Mouse (Mus musculus) spleen, adult 10 weeks (tissue): ENCODE measurements around the gene Aif1. TPM values are rescaled to one million over a fixed set of nuclear protein-coding genes. Genes with fewer than 3 reads are reported as not detected.

Source experiments
- polyA plus RNA-seq: library from polyadenylated mRNA; stranded (reverse); fragments of 350-450 nt; fragmentation: Illumina TruSeq; extraction: RNeasy Lipid Tissue Mini Kit (QIAGEN cat#74804); gene quantifications from one replicate; pipeline ENCODE4 v1.2.3, GENCODE M21; 2015; ENCODE audit warnings: low replicate concordance; ENCODE audit not compliant: insufficient read depth

Aif1 gene
- polyA plus RNA-seq = 157 TPM

GRCm38 (mm10) chr17:35175968-35176367 lies at the start of gene Aif1:
Aif1 (minus strand) TSS chr17:35176068.

DNA sequence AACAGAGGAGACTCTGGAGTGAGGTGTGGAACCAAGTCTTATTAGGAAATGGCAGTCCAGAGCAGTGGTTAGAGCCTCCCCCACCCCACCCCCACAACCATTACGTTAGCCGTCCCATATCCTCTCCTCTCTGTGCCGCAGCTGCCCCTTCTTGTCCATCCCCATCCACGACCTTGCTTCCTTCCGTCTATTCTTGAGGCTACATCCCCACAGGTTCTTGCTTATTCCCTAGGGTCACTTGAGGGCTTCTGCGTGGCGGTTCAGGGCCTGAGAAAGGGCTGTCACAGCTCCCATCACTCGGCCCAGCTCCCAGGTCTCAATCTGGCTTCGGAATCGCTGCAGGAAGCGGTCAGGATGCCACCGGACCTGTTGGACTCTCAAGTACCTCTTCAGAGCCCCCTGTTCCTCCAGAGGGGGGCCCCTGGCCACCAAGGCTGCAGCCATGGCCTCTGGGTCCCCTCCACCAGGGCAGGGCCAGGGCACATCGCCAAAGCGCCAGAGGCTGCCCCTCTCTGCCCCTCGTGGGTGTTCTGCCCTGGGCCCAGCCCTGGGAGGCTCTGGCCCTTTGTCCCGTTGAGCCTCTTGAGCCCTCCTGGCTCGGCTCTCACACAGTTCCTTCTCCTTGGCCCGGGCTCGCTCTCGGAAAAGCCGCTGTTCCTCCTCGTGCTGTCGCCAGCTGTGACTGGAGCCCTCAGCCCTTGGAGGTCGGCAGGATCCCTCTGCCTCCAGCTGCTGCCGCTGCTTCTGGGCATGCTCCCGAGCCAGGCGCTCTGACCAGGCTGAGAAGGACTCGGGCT lies 44.5 kb upstream of the Aif1 start, which contains the start of gene Gm16181:
Gm16181 (plus strand) TSS at position 679 of the 797 bp plus-strand sequence.

DNA sequence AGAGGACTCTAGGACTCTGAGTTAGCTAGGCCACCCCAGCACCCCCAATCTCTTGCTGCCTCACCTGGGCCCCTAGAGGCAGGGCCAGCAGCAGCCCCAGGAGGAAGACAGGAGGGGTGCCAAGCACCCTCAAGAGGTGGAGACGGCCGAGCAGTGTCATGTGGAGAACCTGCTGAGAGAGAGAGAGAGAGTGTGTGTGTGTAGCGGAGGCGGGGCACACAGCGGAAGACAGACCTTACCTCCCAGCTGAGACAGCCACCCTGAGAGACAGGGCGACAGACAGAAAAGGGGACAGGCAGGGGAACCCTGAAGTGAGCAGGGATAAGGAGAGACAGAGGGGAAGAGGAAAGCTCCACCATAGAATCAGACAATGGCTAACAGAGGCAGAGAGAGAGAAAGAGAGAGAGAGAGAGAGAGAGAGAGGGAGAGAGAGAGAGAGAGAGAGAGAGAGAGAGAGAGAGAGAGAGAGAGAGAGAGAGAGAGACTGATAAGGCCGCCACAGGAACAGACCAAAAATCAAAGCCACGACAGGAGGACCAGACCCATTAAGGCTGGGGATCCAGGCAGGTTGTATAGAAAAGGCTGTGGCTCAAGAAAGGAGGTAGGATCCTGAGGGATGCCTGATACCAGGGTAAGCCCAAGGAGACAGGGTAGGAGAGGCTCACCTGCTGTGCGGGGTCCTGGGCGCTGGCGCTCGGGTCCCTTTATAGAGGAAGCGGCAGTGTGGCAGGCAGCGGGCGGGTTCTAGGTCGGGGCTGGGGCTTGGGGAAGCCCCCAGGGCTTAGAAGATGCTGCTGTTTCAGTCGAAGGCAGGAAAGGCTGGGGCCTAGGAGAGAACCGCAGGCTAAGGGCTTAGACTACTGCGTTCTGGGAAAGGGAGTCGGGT lies 28.9 kb upstream of the Aif1 start, which contains the start of gene Lta:
Lta (minus strand) TSS at position 858 of the 886 bp plus-strand sequence.

DNA sequence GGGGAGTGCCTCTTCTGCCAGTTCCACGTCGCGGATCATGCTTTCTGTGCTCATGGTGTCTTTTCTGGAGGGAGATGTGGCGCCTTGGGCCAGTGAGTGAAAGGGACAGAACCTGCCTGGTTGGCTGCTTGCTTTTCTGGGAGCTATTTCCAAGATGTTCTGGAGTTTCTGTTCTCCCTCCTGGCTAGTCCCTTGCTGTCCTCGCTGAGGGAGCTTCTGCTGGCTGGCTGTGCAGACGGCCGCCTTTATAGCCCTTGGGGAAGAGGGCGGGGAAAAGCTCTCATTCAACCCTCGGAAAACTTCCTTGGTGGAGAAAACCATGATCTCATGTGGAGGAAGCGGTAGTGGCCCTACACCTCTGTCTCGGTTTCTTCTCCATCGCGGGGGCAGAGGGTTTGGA lies 25.9 kb upstream of the Aif1 start, which contains the start of gene Tnf:
Tnf (minus strand) TSS at position 221 of the 400 bp plus-strand sequence.

DNA sequence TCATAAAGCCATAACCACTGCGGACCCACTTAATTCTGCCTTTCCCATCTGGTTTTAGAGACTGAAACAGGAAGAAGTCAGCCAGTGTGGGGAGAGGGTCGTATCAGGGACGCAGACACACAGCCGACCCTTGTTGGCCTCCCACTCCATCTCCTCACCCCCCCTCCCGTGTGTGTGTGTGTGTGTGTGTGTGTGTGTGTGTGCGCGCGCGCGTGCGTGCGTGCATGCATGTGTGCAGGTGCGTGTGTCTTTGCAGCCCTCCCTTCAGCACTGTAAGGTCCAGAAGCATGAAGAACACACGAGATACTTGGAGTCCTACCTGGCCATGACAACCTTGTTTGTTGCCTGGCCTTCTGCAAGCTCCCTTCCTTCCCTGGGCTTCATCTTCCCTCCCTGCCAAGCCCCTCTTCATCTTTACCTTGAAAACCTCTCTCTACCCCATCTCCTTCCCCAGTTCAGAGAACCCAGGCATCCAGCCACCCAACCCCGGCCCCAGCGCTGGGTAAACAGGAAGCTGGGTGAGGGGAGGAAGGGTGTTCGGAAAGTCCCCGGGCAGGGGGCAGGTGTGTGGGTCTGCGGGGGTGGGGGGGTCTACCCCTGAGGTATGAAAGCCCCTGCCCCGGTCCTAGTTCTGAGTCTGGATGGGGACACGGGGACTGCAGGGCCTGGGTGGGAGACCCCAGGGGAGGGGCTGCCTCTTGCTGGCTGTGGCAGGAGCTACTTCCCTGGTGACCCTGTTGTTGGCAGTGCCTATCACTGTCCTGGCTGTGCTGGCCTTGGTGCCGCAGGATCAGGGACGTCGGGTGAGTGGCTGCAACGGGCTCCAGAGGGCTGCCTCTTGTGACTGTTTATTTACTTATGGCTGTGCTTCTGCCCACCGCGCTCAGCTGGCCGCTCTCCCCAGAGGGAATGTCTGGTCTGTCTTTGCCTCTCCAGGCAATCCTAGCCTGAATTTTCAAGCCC lies 18.3 kb upstream of the Aif1 start, which contains the start of gene Ltb:
Ltb (plus strand) TSS at position 559 of the 963 bp plus-strand sequence.

GRCm38 (mm10) chr17:35187959-35188610 lies 12.2 kb upstream of the Aif1 start, which contains the start of gene Lst1:
Lst1 (minus strand) TSS chr17:35188439.

DNA sequence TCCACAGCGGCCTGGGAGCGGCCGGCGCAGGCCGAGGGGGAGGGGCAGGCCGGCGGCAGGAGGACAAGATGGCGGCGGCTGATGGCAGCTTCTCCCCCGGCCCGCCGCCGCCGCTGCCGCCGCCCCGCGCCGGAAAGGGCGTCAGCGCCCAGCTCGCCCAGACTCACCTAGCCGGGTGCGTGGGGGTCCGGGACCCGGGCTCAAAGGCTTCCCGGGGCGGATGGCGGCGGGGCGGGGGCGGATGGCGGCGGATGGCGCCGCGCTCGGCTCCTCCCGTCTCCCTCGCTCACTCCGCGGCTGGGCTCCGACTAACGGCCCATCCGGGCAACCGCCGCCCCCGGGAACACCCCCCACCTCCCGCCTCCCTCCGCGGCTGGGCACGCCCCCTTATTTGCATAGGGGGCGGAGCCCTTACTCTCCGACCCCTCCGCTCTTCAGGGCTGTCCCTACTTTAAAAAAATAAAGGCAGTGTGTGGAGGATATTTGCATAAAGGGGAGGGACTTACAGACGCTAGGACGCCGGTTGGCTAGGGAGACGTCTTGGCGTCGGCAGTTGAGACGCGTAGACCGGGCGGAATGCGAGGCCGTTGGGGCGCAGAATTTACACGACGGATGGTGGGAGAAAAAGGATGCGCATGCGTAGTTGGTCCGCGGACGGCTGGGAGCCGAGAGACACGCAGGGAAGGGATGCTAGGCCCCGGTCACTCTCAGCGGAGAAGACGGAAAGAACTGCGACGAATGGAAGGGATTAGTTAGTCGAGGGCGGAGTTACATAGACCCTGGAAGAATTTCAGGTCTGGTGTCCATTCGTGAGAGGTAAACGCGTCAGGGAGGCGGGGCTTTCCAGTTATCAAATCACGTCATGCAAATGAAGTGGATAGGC lies 11.1 kb downstream of the Aif1 start, which contains the start of gene Prrc2a:
Prrc2a (minus strand) TSS at position 330 of the 883 bp plus-strand sequence.

DNA sequence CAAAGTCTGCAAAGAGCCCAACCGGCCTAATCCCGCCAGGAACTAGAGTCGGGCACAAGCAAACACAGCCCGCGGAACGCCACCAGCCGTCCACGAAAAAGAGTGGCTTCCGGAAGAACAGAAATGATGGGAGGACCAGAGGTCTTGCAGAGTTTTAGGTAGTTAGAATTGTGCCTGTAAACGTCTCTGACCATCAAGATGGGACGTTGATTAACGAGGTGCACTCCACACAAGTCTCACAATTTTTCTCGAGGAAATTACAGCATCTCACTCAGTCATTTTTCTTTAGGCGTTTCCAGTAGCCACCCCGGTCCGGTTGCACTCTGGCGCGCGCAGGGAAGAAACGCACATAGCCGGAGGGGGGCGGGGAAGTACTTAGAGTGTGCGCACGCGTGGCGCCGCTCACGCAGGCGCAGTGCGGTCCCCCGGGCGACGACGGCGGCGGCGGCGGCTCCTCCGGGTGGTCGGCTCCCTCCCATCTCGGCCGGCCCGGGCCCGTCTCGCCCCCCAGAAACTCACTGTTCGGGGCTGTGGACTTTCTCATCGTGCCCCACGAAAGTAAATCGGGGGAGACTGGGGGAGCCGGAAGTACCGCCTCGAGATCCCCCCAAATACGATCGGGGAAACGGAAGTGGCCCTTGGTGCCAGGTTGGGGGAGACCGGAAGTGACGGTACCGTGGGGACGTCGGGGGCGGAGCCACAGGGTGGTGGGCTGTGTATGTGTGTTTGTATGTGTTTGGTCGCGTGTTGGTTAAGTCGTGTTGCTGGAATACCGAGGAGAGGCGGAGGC lies 40.9 kb downstream of the Aif1 start, which contains the start of gene Bag6:
Bag6 (plus strand) TSS at position 378 of the 790 bp plus-strand sequence.

DNA sequence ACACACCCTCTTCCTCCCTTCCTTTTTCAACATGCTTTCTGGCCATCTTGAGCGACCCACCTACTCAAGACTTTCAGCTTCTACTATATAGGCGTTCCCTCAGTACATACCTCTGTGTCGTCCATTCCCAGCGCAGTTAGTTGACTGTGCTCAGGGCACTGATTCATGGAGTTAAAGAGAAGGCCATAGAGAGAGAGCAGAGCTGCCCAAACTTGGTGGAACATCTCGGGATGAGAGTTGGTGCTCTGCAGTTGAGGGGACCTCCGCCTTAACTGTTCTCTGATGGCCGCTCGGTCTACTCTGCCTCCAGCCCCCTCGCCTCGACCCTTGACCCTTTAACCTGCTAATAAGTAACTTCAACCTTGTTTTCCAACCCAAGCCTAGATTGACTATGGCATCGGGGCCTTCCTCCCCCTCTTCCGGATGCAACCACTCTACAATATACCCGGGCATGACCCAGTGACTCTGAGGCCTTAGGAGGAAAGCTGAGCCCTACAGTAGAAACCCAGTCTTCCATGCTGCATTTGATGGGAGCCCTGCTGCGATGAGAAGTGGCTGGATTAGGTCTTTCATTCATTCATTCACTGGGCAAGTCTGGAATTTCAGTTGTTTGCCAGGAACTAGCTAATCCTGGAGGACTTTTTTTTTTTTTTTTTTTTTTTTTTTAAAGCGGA lies 44.2 kb downstream of the Aif1 start, which contains the start of gene Apom:
Apom (minus strand) TSS at position 551 of the 674 bp plus-strand sequence.

DNA sequence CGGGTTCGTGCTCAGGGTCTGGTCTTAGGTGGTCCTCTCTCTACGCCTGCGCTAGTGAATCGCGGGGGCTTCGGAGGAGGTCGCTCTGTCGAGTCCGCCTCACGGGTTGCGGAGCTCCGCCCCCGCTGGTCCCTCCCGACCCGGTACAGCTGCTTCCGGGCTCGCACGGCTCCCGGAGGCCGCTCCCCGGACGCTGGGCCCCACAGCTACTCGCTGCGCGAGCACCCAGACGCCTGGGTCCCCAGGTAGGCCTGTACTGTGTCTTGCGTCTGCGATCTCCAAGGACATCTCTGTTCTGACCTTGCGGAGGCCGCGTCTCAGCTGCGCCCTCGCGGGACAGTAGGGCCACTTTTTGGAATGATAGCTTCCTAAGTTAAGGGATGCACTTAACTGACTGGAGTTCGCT lies 49.7 kb downstream of the Aif1 start, which contains the start of gene D17H6S53E:
D17H6S53E (plus strand) TSS at position 168 of the 406 bp plus-strand sequence.

DNA sequence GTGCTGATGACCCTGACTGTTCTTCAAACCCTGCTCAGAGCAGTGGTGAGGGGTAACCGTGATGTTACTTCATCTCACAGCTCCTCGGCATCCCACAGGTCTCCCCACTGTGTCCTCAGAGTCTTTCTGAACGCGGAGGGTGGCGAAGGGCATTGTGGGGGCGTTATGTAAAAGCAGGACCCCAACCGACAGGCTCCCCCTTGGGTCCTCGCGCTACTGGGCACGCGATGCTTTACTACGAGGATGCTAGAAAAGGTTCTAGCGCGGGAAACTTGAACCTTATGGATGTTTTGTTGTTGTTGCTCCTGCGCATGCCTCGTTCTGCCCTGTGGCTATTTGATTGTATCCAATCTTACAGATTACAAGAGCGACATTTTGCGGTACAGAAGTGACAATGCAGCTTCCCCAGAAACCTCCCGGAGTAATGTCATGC lies 54.0 kb downstream of the Aif1 start, which contains the start of gene Csnk2b:
Csnk2b (minus strand) TSS at position 183 of the 433 bp plus-strand sequence.

GRCm38 (mm10) chr17:35121143-35121799 lies 54.6 kb downstream of the Aif1 start, which contains the start of gene Gpank1:
Gpank1 (plus strand) TSS chr17:35121455.

Other genes with a start within 250 kb of the Aif1 start
- gene Neu1, start 244.8 kb downstream of the Aif1 start, polyA plus RNA-seq = 21.7 TPM
- gene Hspa1b, start 216.8 kb downstream of the Aif1 start, polyA plus RNA-seq = 1.2 TPM
- not detected for gene Gm20481, start 206.2 kb downstream of the Aif1 start, polyA plus RNA-seq
- 0.52 TPM for gene Hspa1a, start 203.9 kb downstream of the Aif1 start, polyA plus RNA-seq
- not detected for gene Hspa1l, start 203.4 kb downstream of the Aif1 start, polyA plus RNA-seq
- gene Lsm2, start 194.2 kb downstream of the Aif1 start, polyA plus RNA-seq = 45.5 TPM
- 100 TPM for gene Vars, start 175.1 kb downstream of the Aif1 start, polyA plus RNA-seq
- gene Vwa7, start 159.5 kb downstream of the Aif1 start, polyA plus RNA-seq = 0.54 TPM
- 2.6 TPM for gene Sapcd1, start 148.1 kb downstream of the Aif1 start, polyA plus RNA-seq
- gene Msh5, start 129.3 kb downstream of the Aif1 start, polyA plus RNA-seq = 6.1 TPM
- gene Clic1, start 126.1 kb downstream of the Aif1 start, polyA plus RNA-seq = 228 TPM
- gene Ddah2, start 117.0 kb downstream of the Aif1 start, polyA plus RNA-seq = 3.2 TPM
- gene Ly6g6c, start 110.7 kb downstream of the Aif1 start, polyA plus RNA-seq = 0.26 TPM
- gene Mpig6b, start 109.9 kb downstream of the Aif1 start, polyA plus RNA-seq = 2.5 TPM
- not detected for gene Ly6g6e, start 99.2 kb downstream of the Aif1 start, polyA plus RNA-seq
- gene Ly6g6d, start 98.0 kb downstream of the Aif1 start, polyA plus RNA-seq = not detected
- gene Ly6g6f, start 90.5 kb downstream of the Aif1 start, polyA plus RNA-seq = 0.93 TPM
- 19.7 TPM for gene Abhd16a, start 86.8 kb downstream of the Aif1 start, polyA plus RNA-seq
- gene Ly6g5c, start 67.8 kb downstream of the Aif1 start, polyA plus RNA-seq = not detected
- 1.6 TPM for gene Ly6g5b, start 60.6 kb downstream of the Aif1 start, polyA plus RNA-seq
- gene Gpank1, start 54.6 kb downstream of the Aif1 start, polyA plus RNA-seq = 24.2 TPM
- 133 TPM for gene Csnk2b, start 54.0 kb downstream of the Aif1 start, polyA plus RNA-seq
- gene D17H6S53E, start 49.7 kb downstream of the Aif1 start, polyA plus RNA-seq = 15.5 TPM
- 0.33 TPM for gene Apom, start 44.0 kb downstream of the Aif1 start, polyA plus RNA-seq
- 69.9 TPM for gene Bag6, start 40.9 kb downstream of the Aif1 start, polyA plus RNA-seq
- 58.2 TPM for gene Prrc2a, start 11.2 kb downstream of the Aif1 start, polyA plus RNA-seq
- 139 TPM for gene Lst1, start 12.4 kb upstream of the Aif1 start, polyA plus RNA-seq
- 99.6 TPM for gene Ltb, start 18.4 kb upstream of the Aif1 start, polyA plus RNA-seq
- 15.3 TPM for gene Tnf, start 25.9 kb upstream of the Aif1 start, polyA plus RNA-seq
- 24.3 TPM for gene Lta, start 29.3 kb upstream of the Aif1 start, polyA plus RNA-seq
- gene Gm16181, start 44.8 kb upstream of the Aif1 start, polyA plus RNA-seq = 0.72 TPM
- 14.4 TPM for gene Atp6v1g2, start 57.6 kb upstream of the Aif1 start, polyA plus RNA-seq
- 3.1 TPM for gene Nfkbil1, start 59.7 kb upstream of the Aif1 start, polyA plus RNA-seq
- 220 TPM for gene Ddx39b, start 65.7 kb upstream of the Aif1 start, polyA plus RNA-seq
- gene H2-D1, start 86.7 kb upstream of the Aif1 start, polyA plus RNA-seq = 1,132 TPM
- gene H2-Q1, start 144.3 kb upstream of the Aif1 start, polyA plus RNA-seq = not detected
- gene H2-Q2, start 166.2 kb upstream of the Aif1 start, polyA plus RNA-seq = 0.76 TPM
- 233 TPM for gene H2-Q4, start 203.5 kb upstream of the Aif1 start, polyA plus RNA-seq
- 354 TPM for gene H2-Q6, start 248.8 kb upstream of the Aif1 start, polyA plus RNA-seq